Mouse (Mus musculus) liver, postnatal 0 days (tissue): ENCODE results near the gene Chl1.

ENCODE experiments used
- CTCF ChIP-seq: sonication (generic); IDR thresholded peaks from 2 replicates; pipeline ENCODE4 v1.5.1; 2016; ENCODE audit warnings: antibody characterized with exemption, low read depth
- EP300 ChIP-seq: IDR thresholded peaks from 2 replicates; pipeline ENCODE4 v1.6.1; 2016; ENCODE audit warnings: antibody characterized with exemption, low read depth, mild to moderate bottlenecking

GRCm38 (mm10) chr6:103706366-103706765, 196.0 kb downstream of the Chl1 start:
- TF ChIP-seq CTCF (no peak), EP300 (no peak)
